Mouse (Mus musculus) testis, postnatal 14 days (tissue): Measurements from ENCODE around the gene Itgbl1.
"Not testable (repeated sequence)": the region's sequence is repeated elsewhere in the genome, so short reads cannot be mapped to it uniquely, and the experiment has no call there.

Experiments used
- DNase-seq: peaks from one replicate; pipeline ENCODE4 v3.0.0; 2021; ENCODE audit warnings: low spot score

Gene Itgbl1

GRCm38 (mm10) chr14:123659921-123660385 is at the start of gene Itgbl1:
Gene Itgbl1 (plus strand): TSS chr14:123659971.
- peak; percentile 7 for DNase-seq

- DNase-seq, result no peak
These were observed 36.8 kb upstream of the Itgbl1 start for GRCm38 (mm10) chr14:123622969-123623368.

GRCm38 (mm10) chr14:123626501-123627179 is 33.1 kb upstream of the Itgbl1 start, which contains the start of gene Nalcn:
Gene Nalcn (minus strand): TSS chr14:123627144.
- DNase-seq, result peak; percentile 17

- DNase-seq, result no peak
These were observed 32.6 kb upstream of the Itgbl1 start for GRCm38 (mm10) chr14:123627180-123627562.

GRCm38 (mm10) chr14:123661091-123661491 is 1.3 kb downstream of the Itgbl1 start:
- DNase-seq, result peak; percentile 85

- DNase-seq, result no peak
These were observed 2.6 kb downstream of the Itgbl1 start for GRCm38 (mm10) chr14:123662386-123662785.

GRCm38 (mm10) chr14:123663206-123663605 is 3.4 kb downstream of the Itgbl1 start:
- no peak for DNase-seq

- DNase-seq, result no peak
These were observed 4.7 kb downstream of the Itgbl1 start for GRCm38 (mm10) chr14:123664451-123664850.

GRCm38 (mm10) chr14:123671076-123671475 is 11.3 kb downstream of the Itgbl1 start:
- not testable (repeated sequence) for DNase-seq

- DNase-seq, result no peak
These were observed 18.3 kb downstream of the Itgbl1 start for GRCm38 (mm10) chr14:123678091-123678490.

GRCm38 (mm10) chr14:123714751-123715150 is 55.0 kb downstream of the Itgbl1 start:
- DNase-seq, result no peak

- DNase-seq, result no peak
These were observed 82.3 kb downstream of the Itgbl1 start for GRCm38 (mm10) chr14:123742055-123742454.

- no peak for DNase-seq
These were observed 91.2 kb downstream of the Itgbl1 start for GRCm38 (mm10) chr14:123751017-123751416.

GRCm38 (mm10) chr14:123759534-123759933 is 99.8 kb downstream of the Itgbl1 start:
- DNase-seq, result no peak

- no peak for DNase-seq
These were observed 100.3 kb downstream of the Itgbl1 start for GRCm38 (mm10) chr14:123760079-123760478.

- no peak for DNase-seq
These were observed 142.0 kb downstream of the Itgbl1 start for GRCm38 (mm10) chr14:123801744-123802143.

GRCm38 (mm10) chr14:123837662-123838061 is 177.9 kb downstream of the Itgbl1 start:
- no peak for DNase-seq

- no peak for DNase-seq
These were observed 184.1 kb downstream of the Itgbl1 start for GRCm38 (mm10) chr14:123843675-123844425.

- DNase-seq, result no peak
These were observed 204.8 kb downstream of the Itgbl1 start for GRCm38 (mm10) chr14:123864531-123864930.

GRCm38 (mm10) chr14:123865779-123866726 is 206.3 kb downstream of the Itgbl1 start:
- no peak for DNase-seq

GRCm38 (mm10) chr14:123927903-123928302 is 268.1 kb downstream of the Itgbl1 start:
- DNase-seq, result no peak

GRCm38 (mm10) chr14:123966531-123966930 is 306.8 kb downstream of the Itgbl1 start:
- no peak for DNase-seq
